Mouse (Mus musculus): ENCODE results near the gene Cyth2.

DNA sequence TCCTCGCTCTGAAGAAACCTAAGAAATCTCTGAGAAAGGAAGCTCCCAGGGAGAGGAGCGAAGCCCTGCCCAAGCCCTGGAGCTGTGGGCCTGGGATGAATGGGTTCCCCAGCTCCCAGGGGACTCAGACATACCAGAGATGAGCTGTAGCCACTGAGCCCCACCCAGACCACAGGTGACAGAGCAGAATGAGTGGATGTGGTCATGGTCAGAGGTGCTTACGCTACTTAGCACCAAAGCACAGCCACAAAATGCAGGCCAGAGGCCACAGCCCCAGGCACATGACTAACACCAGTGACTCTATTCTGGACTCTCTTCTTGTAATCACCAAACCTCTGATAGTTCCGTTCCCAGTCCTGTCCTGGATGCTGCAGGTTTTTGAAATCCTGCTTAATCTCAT lies 43.3 kb downstream of the Cyth2 start:
- TF ChIP-seq POLR2A (IDR thresholded peaks at IDR 0.05; ENCODE audit: low read depth, low read length) (no peak), CTCF (IDR thresholded peaks at IDR 0.05; ENCODE audit: extremely low read depth, insufficient read length, insufficient replicate concordance, low read depth, low read length) (no peak)
